In genomic region chr12:41829517-41829916, GRCm38 (mm10) we compare ENCODE assay signal across 11 mouse cellular contexts.
"Had no signal": no experiment of that assay in that cellular context is flagged by ENCODE, and none has a peak within 500 bp of the region (broad histone marks: within the 10 kb centered on the region; RNA-seq: fewer than 3 reads in every experiment).

No protein-coding gene starts in this region.

- H3K36me3 ChIP-seq: limb, embryonic 13.5 days; midbrain, embryonic 12.5 days; neural tube, embryonic 13.5 days; stomach, embryonic 15.5 days had no signal

- DNase-seq: kidney, adult 8-10 months; kidney, postnatal 25 days; lung, adult 18-20 months; retina, postnatal 1 day; thymus, postnatal 4 days had no signal

- H3K27me3 ChIP-seq: limb, embryonic 13.5 days; midbrain, embryonic 12.5 days; neural tube, embryonic 13.5 days; stomach, embryonic 15.5 days had no signal

- H3K27ac ChIP-seq: limb, embryonic 13.5 days; liver, embryonic 14.5 days; midbrain, embryonic 12.5 days; neural tube, embryonic 13.5 days; stomach, embryonic 15.5 days had no signal

- ATAC-seq: midbrain, embryonic 16.5 days had no signal

- H3K9ac ChIP-seq: limb, embryonic 13.5 days; liver, embryonic 14.5 days; midbrain, embryonic 12.5 days; neural tube, embryonic 13.5 days; stomach, embryonic 15.5 days had no signal

- H3K4me3 ChIP-seq: limb, embryonic 13.5 days; midbrain, embryonic 12.5 days; neural tube, embryonic 13.5 days; stomach, embryonic 15.5 days had no signal

- H3K4me1 ChIP-seq: midbrain, embryonic 12.5 days; stomach, embryonic 15.5 days had no signal

- H3K4me2 ChIP-seq: limb, embryonic 13.5 days; midbrain, embryonic 12.5 days; neural tube, embryonic 13.5 days; stomach, embryonic 15.5 days had no signal

- H3K9me3 ChIP-seq: limb, embryonic 13.5 days; midbrain, embryonic 12.5 days; neural tube, embryonic 13.5 days; stomach, embryonic 15.5 days had no signal
